Mouse (Mus musculus): ENCODE data around the gene Ncaph. TPM values are rescaled to one million over a fixed set of nuclear protein-coding genes. Genes with fewer than 3 reads are reported as not detected.

Gene Ncaph
- total and polyA plus RNA-seq, 3 experiments: 19.4 to 122 (median 103) TPM

DNA sequence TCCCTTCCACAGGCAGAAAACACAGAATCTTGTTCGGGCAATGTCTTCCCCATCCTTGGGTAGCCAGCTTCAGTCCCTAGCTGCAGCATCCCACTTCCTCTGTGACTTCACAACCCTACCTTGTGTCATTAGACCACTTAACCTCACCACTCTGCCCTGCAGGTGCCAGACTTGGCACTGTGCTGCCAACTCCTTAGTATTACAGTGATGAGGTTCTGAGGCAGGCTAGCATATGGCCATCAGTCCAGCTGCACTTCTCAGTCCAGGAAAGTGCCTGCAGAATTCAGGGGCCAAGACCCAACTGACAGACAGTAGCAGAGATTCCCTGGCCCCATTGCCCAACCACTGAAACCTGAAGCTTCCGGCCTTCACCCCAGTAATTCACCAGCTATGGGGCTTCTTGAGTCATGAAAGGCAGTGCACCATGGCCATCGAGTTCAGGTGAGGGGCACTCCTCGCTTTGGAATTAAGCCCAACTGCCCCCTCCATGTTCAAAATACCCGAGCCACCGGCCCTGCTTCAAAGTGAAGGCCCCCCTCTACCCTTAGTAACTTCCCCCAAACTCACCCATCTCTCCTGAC is 8.9 kb upstream of the Ncaph start:
- no peak for TF ChIP-seq GATA1 (IDR thresholded peaks at IDR 0.05; ENCODE audit: borderline replicate concordance, low read length)
- TF ChIP-seq TAL1 (conservative IDR thresholded peaks at IDR 0.05; ENCODE audit: low read depth, low read length): no peak
- no peak for TF ChIP-seq CTCF (IDR thresholded peaks at IDR 0.05; ENCODE audit: low read depth, low read length)
- no peak for TF ChIP-seq GATA2 (IDR thresholded peaks at IDR 0.05; ENCODE audit: borderline replicate concordance, low read depth, low read length)
- TF ChIP-seq POLR2AphosphoS5 (IDR thresholded peaks at IDR 0.05; ENCODE audit: insufficient replicate concordance, low read depth, low read length): no peak
- Histone ChIP-seq H3K36me3 (replicated peaks) (peaks cover 49% of the 10 kb centered on the region), H3K4me3 (ENCODE audit: low read depth, low read length) (peak overlapping the region; percentile 78), H3K27me3 (ENCODE audit: insufficient read depth, low read length) (no peaks in the 10 kb centered on the region), H3K9me3 (replicated peaks) (peaks cover 3% of the 10 kb centered on the region), H3K4me1 (ENCODE audit: insufficient read depth, low read depth, low read length) (peaks cover 83% of the 10 kb centered on the region)
- no peak for DNase-seq (ENCODE audit: low spot score)
- ATAC-seq (ENCODE audit: extremely low read depth, insufficient number of reproducible peaks, low FRiP score, poor library complexity, severe bottlenecking): no peak

DNA sequence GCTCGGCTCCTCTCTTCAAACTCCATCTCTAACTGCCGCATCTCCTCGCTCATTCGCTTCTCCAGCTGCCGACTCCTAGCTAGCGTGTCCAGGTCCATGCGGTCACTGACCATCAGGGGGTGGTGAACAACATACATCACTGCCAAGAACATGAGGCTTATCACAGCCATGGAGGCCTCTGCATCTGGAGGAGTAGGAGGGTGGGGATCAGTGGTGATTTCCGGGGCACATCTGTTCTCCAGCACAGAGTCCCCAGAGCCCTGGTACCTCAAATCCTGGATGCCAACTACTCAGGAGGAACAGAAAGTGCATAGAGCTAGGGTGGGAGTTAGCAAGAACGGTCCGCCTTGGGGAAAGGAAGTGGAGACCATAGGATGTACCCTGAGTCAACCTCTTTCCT is 8.3 kb upstream of the Ncaph start:
- no peak for ATAC-seq (ENCODE audit: extremely low read depth, insufficient number of reproducible peaks, low FRiP score, poor library complexity, severe bottlenecking)

DNA sequence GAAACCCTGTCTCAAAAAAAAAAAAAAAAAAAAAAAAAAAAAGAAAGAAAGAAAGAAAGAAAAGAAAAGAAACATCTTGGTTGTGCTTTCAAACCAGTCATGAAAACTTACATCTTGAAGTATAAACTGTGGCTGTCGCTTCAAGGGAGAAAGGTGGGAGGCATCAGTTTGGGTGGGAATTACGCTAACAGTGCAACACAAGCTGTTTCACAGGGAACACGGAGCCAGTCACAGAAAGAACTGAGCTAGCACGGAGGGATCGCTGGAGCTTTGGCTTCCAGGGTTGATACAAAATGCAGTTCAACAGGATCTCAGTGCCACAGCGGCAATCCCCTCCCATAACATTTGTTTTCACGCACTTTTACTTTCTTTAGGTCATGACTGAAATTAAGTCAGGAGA is 6.3 kb upstream of the Ncaph start:
- Histone ChIP-seq H3K4me1 (ENCODE audit: insufficient read depth, low read depth, low read length) (peaks cover 86% of the 10 kb centered on the region), H3K9me3 (replicated peaks) (peaks cover 3% of the 10 kb centered on the region), H3K4me3 (ENCODE audit: low read depth, low read length) (no peak overlapping the region), H3K27me3 (ENCODE audit: insufficient read depth, low read length) (no peaks in the 10 kb centered on the region), H3K36me3 (replicated peaks) (peaks cover 51% of the 10 kb centered on the region)
- no peak for ATAC-seq (ENCODE audit: extremely low read depth, insufficient number of reproducible peaks, low FRiP score, poor library complexity, severe bottlenecking)
- TF ChIP-seq TAL1 (conservative IDR thresholded peaks at IDR 0.05; ENCODE audit: low read depth, low read length) (no peak), POLR2AphosphoS5 (IDR thresholded peaks at IDR 0.05; ENCODE audit: insufficient replicate concordance, low read depth, low read length) (no peak), CTCF (IDR thresholded peaks at IDR 0.05; ENCODE audit: low read depth, low read length) (no peak), GATA2 (IDR thresholded peaks at IDR 0.05; ENCODE audit: borderline replicate concordance, low read depth, low read length) (no peak), GATA1 (IDR thresholded peaks at IDR 0.05; ENCODE audit: borderline replicate concordance, low read length) (no peak)
- DNase-seq (ENCODE audit: low spot score): no peak

More for the DNA sequence above, 8.3 kb upstream of the Ncaph start:
- Histone ChIP-seq H3K4me3 (ENCODE audit: low read depth, low read length) (peak overlapping the region; percentile 78), H3K9me3 (replicated peaks) (peaks cover 3% of the 10 kb centered on the region), H3K36me3 (replicated peaks) (peaks cover 49% of the 10 kb centered on the region), H3K27me3 (ENCODE audit: insufficient read depth, low read length) (no peaks in the 10 kb centered on the region), H3K4me1 (ENCODE audit: insufficient read depth, low read depth, low read length) (peaks cover 89% of the 10 kb centered on the region)
- TF ChIP-seq TAL1 (conservative IDR thresholded peaks at IDR 0.05; ENCODE audit: low read depth, low read length) (no peak), CTCF (IDR thresholded peaks at IDR 0.05; ENCODE audit: low read depth, low read length) (no peak), POLR2AphosphoS5 (IDR thresholded peaks at IDR 0.05; ENCODE audit: insufficient replicate concordance, low read depth, low read length) (no peak), GATA1 (IDR thresholded peaks at IDR 0.05; ENCODE audit: borderline replicate concordance, low read length) (no peak), GATA2 (IDR thresholded peaks at IDR 0.05; ENCODE audit: borderline replicate concordance, low read depth, low read length) (no peak)
- peak; percentile 23 for DNase-seq (ENCODE audit: low spot score)

DNA sequence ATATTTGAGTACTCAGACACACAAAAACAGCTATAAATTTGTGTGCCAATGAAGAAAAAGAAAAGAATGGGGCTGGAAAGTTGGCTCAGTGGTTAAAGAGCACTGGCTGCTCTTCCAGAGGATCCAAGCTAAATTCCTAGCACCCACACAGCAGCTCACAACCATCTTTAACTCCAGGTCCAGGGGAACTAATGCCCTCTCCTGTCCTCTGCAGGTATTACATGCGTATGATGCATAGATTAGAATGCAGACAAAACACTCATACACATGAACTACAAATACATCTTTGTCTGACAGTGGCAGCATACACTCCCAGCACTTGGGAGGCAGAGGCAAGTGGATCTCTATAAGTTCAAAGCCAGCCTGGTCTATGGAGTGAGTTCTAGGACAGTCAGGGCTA is 5.9 kb upstream of the Ncaph start:
- Histone ChIP-seq H3K9me3 (replicated peaks) (peaks cover 3% of the 10 kb centered on the region), H3K4me3 (ENCODE audit: low read depth, low read length) (no peak overlapping the region), H3K27me3 (ENCODE audit: insufficient read depth, low read length) (no peaks in the 10 kb centered on the region), H3K36me3 (replicated peaks) (peaks cover 51% of the 10 kb centered on the region), H3K4me1 (ENCODE audit: insufficient read depth, low read depth, low read length) (peaks cover 86% of the 10 kb centered on the region)
- ATAC-seq (ENCODE audit: extremely low read depth, insufficient number of reproducible peaks, low FRiP score, poor library complexity, severe bottlenecking): no peak
- DNase-seq (ENCODE audit: low spot score): no peak
- no peak for TF ChIP-seq POLR2AphosphoS5 (IDR thresholded peaks at IDR 0.05; ENCODE audit: insufficient replicate concordance, low read depth, low read length)
- TF ChIP-seq TAL1 (conservative IDR thresholded peaks at IDR 0.05; ENCODE audit: low read depth, low read length): no peak
- TF ChIP-seq GATA2 (IDR thresholded peaks at IDR 0.05; ENCODE audit: borderline replicate concordance, low read depth, low read length): no peak
- TF ChIP-seq CTCF (IDR thresholded peaks at IDR 0.05; ENCODE audit: low read depth, low read length): 0 out of 2 replicates have a peak, but pooled peaks have one; percentile 16
- no peak for TF ChIP-seq GATA1 (IDR thresholded peaks at IDR 0.05; ENCODE audit: borderline replicate concordance, low read length)

DNA sequence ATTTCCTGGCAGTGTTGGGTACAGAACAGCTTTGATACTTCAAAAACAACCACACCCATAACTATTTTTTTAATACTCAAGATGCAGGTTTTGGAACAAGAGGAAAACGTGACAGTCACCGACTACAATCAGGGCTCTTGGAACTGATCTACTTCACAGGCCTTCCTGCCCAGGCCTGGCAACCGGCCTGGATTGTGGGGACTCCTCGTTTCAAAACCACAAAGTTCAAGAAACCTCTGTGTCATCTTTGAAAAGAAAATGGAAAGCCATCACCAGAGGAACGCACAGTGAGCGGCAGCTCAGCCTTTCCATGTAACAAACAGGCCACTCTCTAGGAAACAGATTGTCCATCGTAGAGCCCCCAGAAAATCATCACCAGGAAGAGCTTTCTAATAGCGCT is 5.3 kb upstream of the Ncaph start:
- no peak overlapping the region for H3K4me3 ChIP-seq (ENCODE audit: low read depth, low read length)
- ATAC-seq (ENCODE audit: extremely low read depth, insufficient number of reproducible peaks, low FRiP score, poor library complexity, severe bottlenecking) (no peak), DNase-seq (ENCODE audit: low spot score) (no peak)
- no peak for TF ChIP-seq TAL1 (conservative IDR thresholded peaks at IDR 0.05; ENCODE audit: low read depth, low read length)
- TF ChIP-seq CTCF (IDR thresholded peaks at IDR 0.05; ENCODE audit: low read depth, low read length): no peak
- TF ChIP-seq GATA2 (IDR thresholded peaks at IDR 0.05; ENCODE audit: borderline replicate concordance, low read depth, low read length): no peak
- TF ChIP-seq POLR2AphosphoS5 (IDR thresholded peaks at IDR 0.05; ENCODE audit: insufficient replicate concordance, low read depth, low read length): no peak
- no peak for TF ChIP-seq GATA1 (IDR thresholded peaks at IDR 0.05; ENCODE audit: borderline replicate concordance, low read length)
- H3K9me3 ChIP-seq (replicated peaks): peaks cover 3% of the 10 kb centered on the region
- peaks cover 85% of the 10 kb centered on the region for H3K4me1 ChIP-seq (ENCODE audit: insufficient read depth, low read depth, low read length)
- H3K36me3 ChIP-seq (replicated peaks): peaks cover 51% of the 10 kb centered on the region
- H3K27me3 ChIP-seq (ENCODE audit: insufficient read depth, low read length): no peaks in the 10 kb centered on the region

DNA sequence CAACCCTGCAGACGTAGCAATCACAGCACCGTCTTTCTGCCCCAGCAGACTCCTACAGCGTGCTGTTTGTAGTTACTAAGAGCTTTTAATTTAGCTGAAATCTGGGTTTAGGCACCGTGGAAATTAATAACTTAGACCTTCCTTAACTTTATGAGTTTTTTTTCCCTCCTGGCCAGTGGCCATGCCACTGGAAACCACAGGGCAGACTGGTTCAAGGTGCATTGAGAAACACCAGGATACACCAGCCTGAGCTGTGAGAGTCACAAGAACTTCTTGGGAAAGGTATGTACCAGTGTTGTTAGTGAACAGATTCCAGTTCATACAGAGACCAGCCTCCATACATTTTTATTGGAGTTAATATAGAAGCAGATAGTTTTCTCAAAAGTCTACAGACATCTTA is 4.7 kb upstream of the Ncaph start:
- Histone ChIP-seq H3K36me3 (replicated peaks) (peaks cover 51% of the 10 kb centered on the region), H3K4me1 (ENCODE audit: insufficient read depth, low read depth, low read length) (peaks cover 80% of the 10 kb centered on the region), H3K27me3 (ENCODE audit: insufficient read depth, low read length) (no peaks in the 10 kb centered on the region), H3K9me3 (replicated peaks) (peaks cover 3% of the 10 kb centered on the region), H3K4me3 (ENCODE audit: low read depth, low read length) (no peak overlapping the region)
- no peak for ATAC-seq (ENCODE audit: extremely low read depth, insufficient number of reproducible peaks, low FRiP score, poor library complexity, severe bottlenecking)
- DNase-seq (ENCODE audit: low spot score): no peak
- TF ChIP-seq POLR2AphosphoS5 (IDR thresholded peaks at IDR 0.05; ENCODE audit: insufficient replicate concordance, low read depth, low read length): no peak
- TF ChIP-seq TAL1 (conservative IDR thresholded peaks at IDR 0.05; ENCODE audit: low read depth, low read length): no peak
- TF ChIP-seq CTCF (IDR thresholded peaks at IDR 0.05; ENCODE audit: low read depth, low read length): no peak
- TF ChIP-seq GATA1 (IDR thresholded peaks at IDR 0.05; ENCODE audit: borderline replicate concordance, low read length): no peak
- TF ChIP-seq GATA2 (IDR thresholded peaks at IDR 0.05; ENCODE audit: borderline replicate concordance, low read depth, low read length): no peak
